Mouse (Mus musculus) lung, postnatal 4 days (tissue): ENCODE measurements around the gene Ddb2.
"Not testable (repeated sequence)": the region's sequence is repeated elsewhere in the genome, so short reads cannot be mapped to it uniquely, and the experiment has no call there.

ENCODE experiments used
- DNase-seq, 2 experiments: peaks; one replicate each; pipeline ENCODE4 v3.0.0; 2021

Gene Ddb2

DNA sequence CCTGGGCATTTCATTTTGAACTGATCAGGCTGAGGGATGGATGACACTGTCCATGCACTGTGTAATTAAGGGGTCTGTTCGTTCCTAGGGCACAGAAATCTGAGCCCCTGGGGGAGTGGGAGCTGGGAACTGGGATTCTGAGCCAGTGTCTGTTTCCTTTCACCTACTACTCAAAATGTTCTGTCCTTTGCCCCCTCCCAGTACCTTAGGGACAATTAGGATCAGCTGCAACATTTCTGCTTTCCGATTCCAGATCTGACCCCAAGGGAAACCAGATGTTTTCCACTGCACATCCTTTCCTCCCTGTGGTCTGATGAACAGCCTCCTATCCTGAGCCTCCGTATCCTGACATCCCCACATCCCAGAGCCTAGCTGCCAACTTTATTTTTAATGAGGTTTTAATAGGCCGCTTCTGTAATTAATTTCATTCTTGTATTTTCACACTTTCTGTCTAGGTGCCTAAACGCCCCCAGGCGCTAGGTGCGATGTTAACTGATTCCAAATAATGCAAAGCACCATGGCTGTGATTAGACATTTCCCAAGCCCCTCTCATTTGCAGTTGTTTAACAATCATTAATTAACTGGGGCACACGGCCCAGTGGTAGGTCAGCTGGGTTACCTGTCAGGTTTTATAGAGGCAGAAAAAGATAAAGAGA, 18.1 kb upstream of the Ddb2 start:
- no peak for DNase-seq

DNA sequence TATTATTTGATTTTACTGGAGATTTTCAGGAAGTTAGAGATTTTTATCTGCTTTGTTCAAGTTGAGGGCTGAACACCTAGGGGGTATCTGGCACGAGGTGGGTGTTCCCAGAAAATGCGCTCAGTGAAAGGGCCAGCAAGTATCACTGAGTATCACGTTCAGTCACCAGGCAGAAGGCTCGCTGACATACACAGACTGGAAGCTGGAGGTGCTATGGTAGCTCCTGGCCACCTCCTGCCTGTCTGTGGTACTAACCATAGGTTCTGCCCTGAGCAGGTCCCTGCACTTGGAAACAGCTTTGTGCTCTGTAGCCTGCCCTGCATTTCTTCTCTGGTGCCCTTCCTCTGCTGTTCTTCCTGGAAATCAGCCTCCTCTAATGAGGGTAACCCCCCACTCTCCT, 15.7 kb upstream of the Ddb2 start:
- no peak for DNase-seq

DNA sequence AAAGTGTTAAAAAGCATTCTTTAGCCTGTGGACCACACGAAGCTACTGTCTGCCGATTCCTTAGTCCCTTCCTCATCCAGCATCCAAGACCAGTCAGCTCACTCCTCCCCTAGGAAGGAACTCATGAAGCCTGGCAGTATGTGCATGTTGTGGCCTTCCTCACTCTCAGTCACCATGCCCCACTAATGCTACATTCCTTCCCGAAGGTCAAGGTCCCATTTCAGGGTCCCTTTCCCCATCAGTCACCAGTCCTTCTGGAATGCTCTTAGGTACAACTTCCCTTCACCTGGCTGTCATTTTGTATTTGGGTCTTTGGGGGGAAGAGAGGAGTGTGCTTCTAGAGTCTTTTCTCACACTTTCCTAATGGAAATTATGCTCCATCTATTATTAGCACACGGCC, 15.2 kb upstream of the Ddb2 start:
- DNase-seq: no peak

DNA sequence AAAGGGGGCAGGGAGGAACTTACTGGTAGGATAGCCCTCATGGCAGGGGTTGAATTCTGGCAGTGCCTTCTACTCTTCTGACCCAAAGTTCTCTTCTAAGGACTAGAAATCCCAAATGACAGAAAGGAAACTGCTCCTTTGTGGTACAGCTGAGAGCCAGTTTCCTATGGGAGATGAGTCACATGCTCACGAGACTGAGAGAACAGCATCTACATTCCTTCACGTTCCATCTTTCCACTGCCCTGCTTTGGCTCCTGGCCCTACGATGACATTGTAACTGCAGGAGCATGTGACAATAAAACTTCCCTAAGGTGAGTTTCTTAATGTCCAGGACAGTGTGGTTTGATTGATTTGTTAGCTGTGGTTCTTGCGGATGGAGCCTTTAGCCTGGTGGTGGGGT, 11.6 kb upstream of the Ddb2 start:
- DNase-seq: no peak

DNA sequence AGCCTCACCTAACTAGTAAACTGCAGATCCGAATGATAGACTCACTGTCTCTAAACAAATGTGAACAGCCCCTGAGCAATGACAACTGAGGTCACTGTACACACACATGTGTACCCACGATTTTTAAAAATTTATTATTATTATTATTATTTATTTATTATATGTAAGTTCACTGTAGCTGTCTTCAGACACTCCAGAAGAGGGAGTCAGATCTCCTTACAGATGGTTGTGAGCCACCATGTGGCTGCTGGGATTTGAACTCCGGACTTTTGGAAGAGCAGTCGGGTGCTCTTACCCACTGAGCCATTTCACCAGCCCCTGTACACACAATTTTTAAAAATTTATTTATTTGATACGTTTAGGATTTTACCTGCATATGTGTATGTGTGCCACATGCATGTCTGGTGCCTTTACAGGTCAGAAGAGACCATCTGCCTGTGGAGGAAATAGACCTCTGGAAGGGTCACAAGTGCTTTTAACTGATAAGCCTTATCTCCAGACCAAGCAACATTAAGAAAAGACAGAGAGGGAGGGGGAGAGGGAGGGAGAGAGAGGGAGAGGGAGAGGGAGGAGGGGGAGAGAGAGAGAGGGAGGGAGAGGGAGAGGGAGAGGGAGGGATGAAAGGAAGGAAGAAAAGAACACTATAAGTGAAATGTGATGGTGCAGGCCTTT, 7.9 kb upstream of the Ddb2 start:
- no peak for DNase-seq

DNA sequence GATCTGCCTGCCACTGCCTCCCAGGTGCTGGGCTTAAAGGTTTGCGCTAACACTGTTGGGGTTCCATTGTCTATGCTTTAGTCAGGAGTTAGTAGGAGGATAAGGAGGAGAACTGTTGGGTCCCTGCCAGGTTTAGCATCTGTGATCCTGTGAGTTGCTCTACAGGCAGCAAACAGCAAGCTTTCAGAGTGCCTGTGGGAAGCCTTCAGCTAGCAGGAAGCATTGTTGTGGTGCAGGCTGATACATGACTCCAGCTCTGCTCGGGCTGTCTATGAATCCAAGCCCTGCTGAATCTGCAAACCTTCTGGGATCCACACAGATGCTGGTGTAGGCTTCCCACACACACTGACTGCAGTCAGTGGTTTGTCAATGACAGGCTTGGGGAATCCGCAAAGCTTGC, 6.6 kb upstream of the Ddb2 start:
- no peak for DNase-seq

DNA sequence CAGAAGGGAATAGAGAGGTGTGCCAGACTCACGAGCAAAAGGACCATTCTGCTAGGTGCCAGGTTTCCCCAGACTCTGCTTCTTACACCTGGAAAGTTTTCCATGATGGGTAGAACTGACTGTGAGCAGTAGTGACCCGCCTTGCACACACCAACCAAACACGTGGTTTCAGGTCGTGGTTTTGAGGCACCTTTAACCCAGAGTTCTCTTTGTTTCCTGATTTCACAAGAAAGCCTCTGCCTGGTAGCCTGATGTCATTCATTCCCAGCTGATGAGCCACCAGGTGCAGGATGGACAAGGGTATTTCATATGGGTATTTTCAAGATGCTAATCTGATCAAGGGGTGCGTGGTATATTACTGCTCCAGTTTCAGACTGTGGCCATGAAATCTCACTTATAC, 5.8 kb upstream of the Ddb2 start:
- DNase-seq: no peak

DNA sequence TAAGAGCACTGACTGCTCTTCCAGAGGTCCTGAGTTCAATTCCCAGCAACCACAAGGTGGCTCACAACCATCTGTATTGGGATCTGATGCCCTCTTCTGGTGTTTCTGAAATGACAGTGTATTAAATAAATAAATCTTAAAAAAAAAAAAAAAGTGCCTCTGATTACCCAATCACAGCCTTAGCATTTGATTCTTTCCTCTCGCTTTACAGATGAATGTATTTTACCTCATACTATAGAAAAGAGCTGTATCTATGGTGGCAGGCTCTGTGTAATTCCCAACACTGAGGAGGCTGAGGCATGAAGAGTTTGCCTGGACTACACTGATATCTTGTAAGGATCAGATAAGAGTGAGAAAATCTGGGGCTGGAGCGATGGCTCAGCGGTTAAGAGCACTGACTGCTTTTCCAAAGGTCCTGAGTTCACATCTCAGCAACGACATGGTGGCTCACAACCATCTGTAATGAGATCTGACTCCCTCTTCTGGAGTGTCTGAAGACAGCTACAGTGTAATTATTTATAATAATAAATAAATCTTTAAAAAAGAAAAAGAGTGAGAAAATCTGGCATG, 814 bp upstream of the Ddb2 start:
- not testable (repeated sequence) for DNase-seq

DNA sequence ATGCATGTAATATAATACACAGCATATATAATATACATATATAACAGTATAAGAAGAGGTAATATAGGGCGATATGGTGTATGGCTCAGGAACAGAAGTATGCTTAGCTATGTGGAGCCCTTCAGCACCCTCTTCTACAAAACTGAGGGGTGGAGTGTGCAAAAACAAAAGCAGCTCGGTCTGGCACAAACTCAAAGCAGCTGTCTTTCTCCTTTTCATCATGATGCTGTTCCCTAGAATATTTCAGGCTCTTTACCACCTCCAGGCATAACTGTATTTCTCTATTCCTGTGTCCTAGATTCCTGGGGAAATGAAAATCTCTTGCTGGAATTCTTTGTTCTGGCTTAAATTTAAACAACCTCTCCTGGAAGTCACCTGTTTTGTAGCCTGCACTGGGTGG, 7.0 kb downstream of the Ddb2 start:
- no peak for DNase-seq

DNA sequence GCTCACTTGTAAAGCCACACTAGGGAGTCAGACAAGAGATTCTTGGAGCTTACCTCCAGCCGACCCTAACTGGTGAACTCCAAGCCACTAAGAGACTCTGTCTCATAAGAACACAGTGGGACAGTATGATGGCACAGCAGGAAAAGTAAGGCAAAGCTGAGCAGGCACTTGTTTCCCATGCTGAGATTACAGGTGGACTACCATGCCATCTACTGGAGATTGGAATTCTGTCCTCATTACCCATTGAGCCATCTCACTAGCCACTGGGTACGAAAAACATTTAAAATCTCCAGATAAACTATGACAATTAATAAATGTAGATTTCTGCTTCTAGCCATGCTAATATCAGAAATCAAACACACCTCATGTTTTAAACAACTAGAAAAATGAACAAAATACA, 13.2 kb downstream of the Ddb2 start:
- DNase-seq: no peak

DNA sequence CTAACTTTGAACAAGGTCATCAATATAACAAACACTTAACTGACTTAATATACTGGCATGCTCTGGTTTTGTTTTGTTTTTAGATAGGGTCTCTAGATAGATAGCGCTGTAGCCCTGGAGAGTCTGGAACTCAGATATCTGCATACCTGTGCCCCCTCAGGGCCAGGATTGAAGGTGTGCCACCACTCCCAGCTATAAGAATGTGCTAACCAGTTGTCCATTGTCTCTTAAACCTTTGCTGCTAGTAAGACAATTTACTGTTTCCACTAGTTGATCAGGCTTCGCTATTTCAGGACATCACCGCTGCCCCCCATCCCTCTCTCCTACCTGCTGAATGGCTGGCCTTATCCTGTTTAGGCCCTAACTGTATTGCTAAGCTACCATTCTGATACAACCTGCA, 16.3 kb downstream of the Ddb2 start:
- DNase-seq: no peak

DNA sequence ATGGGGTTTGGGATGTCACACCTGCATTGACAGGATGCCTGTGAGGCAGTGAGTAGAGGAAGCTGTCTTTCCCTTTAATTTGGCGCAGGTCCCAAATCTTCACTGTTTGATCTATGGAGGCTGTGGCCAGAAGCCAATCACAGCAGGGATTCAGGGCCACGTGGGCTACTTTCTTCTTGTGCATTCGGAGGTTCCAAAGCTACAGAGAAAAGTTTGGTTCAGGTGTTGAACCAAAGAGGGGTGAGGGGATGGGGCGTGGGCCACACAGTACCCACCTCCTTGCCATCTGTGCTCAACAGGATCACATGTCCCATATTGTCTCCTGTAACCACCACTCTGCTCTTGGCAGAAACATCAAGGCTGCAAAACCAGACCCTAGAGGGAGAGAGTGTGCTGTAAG, 19.8 kb downstream of the Ddb2 start:
- peak in 1 of 2 experiments; percentile 18 for DNase-seq

DNA sequence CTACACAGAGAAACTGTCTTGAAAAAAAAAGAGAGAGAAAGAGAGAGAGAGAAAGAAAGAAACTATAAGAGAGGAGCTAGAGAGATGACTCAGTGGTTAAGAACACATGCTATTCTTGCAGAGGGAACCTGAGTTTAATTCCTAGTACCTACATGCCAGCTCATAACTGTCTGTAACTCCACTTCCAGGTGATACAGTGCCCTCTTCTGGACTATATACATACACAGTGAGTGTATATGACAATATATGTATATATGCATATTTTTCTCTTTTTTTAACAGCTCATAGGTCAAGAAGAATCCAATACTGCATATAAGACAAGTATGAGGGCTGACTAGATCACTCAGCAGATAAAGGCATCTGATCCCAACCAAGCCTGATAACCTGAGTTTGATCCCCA, 23.5 kb downstream of the Ddb2 start:
- DNase-seq: no peak

DNA sequence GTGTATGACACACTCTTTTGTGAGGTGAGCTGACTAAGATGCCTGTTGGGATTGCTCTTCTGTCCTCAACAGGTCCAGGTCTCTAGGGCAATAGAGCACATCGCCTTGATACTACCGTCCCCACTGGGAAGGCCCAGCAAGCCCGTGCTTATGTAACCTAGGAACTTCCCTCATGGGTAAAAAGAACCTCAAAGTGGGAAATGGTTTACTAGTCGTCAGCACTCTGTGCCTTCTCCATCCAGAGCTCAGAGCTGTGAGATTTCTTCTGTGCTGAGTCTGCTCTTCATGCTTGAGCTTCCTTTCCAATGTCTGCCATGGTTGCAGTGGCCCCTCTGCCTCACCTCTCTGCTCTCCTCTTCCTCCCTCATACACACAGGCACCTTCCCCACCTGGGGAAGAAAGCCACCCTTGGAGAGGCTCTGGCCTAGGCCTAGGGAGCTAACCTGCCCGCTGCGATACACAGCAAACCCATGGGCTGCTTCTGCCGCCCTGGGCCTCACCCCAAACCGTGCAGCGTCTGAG, 30.5 kb downstream of the Ddb2 start:
- DNase-seq: peak in 1 of 2 experiments; percentile 41

DNA sequence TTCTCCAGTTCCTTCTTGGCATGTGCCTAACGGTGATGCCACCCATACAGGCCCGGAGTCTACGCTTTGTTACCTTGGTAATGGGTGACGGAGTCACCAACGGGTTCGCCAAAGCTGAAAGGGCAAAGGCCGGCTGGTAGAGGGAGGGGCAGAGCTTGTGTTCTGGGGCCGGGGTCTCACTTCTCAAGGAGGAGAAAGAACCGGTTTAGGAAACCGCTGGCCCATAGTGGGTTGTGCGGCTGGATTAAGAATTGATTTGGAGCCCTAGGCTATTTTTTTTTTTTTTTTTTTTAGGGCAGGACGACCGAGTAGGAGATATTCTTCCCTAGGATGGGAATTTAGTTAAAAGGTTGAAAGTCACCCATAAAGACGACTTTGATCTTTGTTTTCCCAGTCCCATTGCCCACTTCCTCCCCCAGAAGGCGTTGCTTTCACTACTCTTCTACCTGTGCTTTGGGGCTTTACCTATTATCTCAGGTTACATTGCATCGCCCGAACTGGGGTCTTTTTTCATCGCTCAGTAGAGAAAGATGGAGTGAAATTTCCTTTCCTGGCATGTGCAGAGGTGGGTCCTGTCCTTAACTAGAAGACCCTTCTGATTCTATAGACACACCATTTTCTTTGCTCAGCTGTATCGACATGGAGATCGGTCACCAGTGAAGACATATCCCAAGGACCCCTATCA, 33.7 kb downstream of the Ddb2 start:
- no peak for DNase-seq

DNA sequence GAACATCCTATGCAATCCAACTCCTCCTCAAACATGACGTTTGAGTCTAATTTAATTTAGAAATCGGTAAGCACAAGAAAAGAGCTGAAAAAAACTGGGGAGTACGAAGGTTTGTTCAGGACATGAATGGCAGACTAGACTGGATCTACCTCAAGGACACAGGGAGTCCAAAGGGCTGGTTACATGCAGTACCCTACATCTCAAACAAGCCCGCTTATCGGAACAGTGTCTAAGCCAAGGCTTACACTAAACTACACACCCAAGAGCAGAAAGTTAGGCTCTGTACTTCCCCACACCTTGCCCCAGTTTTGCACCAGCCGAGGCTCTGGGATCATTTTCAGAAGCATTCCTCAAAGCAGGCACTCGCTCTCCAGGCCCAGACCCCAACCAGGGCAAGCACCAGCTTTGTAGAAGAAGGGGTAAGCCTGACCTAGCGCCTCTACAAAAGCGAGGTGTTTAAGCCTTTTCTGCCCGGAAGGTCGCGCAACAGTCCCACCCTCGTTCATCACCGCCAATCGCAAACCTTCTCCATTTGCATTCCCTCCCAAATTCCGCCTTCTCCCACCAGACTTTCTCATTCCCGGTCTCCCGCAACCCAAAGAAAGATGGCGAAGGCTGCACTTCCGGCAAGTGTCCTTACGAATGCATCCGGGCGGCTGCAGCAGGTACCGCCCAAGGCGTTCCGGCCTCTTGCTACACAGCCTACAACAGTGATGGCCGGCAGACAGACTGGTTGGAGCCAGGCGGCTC, 34.4 kb downstream of the Ddb2 start, which contains the start of the genes Nr1h3 and Acp2:
TSS of gene Nr1h3 (minus strand) at position 613 of the 750 bp plus-strand sequence.
TSS of gene Acp2 (plus strand) at position 664 of the 750 bp plus-strand sequence.
- DNase-seq: peak; percentile 96 to 97

DNA sequence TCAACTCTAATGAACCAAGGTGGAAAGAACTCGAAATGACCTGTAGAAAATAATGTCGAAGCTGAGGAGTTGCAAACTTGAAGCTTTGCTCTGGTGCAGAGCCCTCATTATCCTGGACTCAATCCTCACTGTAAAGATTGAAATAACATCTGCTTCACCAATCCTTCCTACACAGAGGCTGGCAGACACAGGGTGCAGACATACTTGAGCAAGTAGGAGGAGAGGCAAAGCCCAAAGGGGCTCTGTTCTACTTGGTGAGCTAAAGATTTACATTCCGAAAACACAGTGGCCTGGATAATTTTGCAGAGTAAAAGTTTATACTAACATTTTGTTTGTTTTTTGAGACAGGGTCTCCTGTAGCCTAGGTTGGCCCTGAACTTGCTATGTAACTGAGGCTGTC, 37.9 kb downstream of the Ddb2 start:
- no peak for DNase-seq

DNA sequence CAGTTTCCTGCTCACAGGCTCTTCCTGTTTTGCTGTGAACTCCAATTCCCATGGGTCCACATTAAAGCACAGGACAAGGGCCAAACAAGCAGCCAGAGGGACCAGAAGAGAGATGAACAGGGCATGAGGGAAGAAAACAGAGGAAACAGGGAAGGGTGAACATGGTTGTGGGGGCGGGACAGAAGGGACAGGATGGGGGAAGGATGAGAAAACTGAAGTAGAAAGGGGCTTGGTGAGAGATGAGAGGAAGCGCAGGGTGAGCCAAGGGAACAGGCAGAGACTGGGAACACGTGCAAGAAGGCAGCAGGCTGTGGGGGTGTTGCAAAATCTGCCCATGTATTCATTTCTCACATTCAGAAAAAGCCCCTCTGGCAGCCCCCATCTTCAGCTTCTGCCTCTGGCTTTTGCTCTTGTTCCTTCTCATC, 40.2 kb downstream of the Ddb2 start:
- peak; percentile 23 to 50 for DNase-seq

DNA sequence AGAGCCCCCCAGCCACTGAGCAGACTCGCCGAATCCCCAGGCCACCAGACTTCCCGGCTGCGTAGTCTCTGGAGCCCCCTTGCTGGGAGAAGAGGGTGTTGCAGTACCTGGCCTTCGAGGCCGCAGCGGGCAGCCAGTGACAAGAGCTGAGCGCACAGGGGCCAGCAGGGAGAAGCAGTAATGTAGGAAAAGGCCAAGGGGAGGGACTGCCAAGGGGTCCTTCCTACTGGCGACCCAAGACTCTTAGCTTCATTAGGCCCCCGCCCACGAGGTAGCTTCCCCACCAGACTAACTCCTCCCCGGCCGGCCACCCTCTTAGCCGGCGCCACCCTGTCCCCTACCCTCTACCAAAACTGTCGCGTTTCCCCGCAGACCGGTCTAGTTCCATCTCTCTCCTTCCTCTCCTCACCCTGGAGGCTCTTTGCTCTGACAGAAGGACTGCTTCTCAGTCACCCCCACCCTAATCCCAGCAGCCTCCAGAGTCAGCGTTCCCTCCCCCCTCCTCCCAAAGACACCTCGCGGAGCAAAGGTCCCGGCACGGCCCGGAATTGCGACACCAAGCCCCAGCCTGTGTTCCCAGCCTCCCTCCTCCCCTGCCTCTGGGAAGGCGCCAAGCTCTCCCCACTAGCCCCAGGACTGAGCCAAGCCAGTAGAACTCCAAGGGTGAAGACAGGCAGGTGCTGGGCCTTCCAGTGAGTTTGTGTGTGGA, 42.0 kb downstream of the Ddb2 start:
- DNase-seq: peak; percentile 90 to 95

DNA sequence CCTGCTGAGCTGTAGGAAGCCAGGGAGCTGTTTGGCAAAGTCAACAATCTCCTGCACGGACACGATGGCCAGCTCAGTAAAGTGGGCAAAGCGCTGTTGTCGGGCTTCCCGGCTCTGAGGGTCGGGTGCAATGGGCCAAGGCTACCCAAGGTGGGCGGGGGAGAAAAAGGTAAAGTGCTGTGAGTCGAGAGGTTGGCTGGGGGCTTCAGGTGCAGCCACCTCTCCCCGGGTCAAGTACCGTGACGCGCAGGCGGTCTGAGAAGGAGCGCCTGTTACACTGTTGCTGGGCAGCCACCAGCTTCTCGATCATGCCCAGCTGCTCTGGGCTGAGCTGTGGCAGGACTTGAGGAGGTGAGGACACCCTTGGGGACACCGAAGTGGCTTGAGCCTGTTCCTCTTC, 46.3 kb downstream of the Ddb2 start:
- DNase-seq: no peak

DNA sequence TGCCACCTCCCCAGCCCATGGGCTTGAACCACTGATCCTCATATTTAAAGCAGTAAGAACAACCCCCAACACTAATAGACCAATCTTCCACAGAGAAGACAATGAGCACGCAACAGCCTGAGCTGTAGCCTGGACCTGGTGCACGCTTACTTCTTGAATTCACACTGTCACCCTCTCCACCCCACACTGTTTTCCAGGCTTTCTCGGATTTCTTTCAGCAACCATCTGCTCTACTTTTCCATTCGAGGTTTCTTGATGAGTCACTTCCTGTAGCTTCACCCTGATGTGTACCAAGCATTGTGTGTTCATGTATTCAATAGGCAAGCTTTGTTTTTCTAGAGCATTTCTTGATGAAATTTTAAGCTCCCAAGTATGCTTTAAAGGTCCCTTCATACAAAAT, 49.4 kb downstream of the Ddb2 start:
- DNase-seq: no peak

DNA sequence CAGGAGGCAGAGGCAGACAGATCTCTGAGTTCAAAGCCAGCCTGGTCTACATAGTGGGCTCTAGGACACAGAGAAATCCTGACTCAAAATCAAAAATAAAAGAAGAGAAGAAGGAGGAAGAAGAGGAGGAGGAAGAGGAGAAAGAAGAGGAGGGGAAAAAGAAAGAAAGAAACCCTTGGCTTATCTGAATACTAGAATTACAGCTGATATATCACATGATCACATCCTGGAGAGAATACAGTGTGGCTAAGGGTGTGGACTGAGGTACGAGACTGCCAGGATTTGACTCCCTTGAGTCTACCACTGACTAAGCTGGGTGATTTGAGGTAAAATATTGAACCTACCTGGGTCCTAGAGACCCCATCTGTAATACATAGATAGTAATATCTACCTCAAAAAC, 50.6 kb downstream of the Ddb2 start:
- no peak for DNase-seq
